Mouse (Mus musculus) left cerebral cortex, postnatal 4 days (tissue): ENCODE data around the gene Rplp1. TPM values are rescaled to one million over a fixed set of nuclear protein-coding genes. Genes with fewer than 3 reads are reported as not detected.

Source experiments
- DNase-seq: peaks from one replicate; pipeline ENCODE4 v3.0.0-alpha.2; 2022
- intact Hi-C: fragments of 180-260 bp; cut with DNase I; formaldehyde crosslinking; loops from one replicate; pipeline ENCODE4 v1.15.1; 2025
- total RNA-seq, 2 experiments: library from RNA; stranded (reverse); gene quantifications; 2 replicates each; pipeline ENCODE4 v1.2.3; 2021

Rplp1 gene
- total RNA-seq, 2 experiments from 2014 or later = 2,004 to 2,011 TPM

GRCm38 (mm10) chr9:61914917-61915300 is 567 bp upstream of the Rplp1 start:
- intact Hi-C loops = no loop called here
- DNase-seq = no peak

- intact Hi-C loops = no loop called here
- DNase-seq = no peak
Observed at GRCm38 (mm10) chr9:61911300-61912128, 2.8 kb downstream of the Rplp1 start.

GRCm38 (mm10) chr9:61910526-61911256 is 3.7 kb downstream of the Rplp1 start:
- intact Hi-C loops = no loop called here
- DNase-seq = peak; percentile 65

GRCm38 (mm10) chr9:61909633-61910032 is 4.7 kb downstream of the Rplp1 start:
- intact Hi-C loops = no loop called here
- no peak for DNase-seq

GRCm38 (mm10) chr9:61908832-61909407 is 5.4 kb downstream of the Rplp1 start:
- intact Hi-C loops = no loop called here
- DNase-seq = no peak

GRCm38 (mm10) chr9:61908341-61908740 is 6.0 kb downstream of the Rplp1 start:
- DNase-seq = no peak
- intact Hi-C loops = no loop called here

GRCm38 (mm10) chr9:61907621-61908295 is 6.6 kb downstream of the Rplp1 start:
- no peak for DNase-seq
- intact Hi-C loops = no loop called here

- no peak for DNase-seq
- intact Hi-C loops = no loop called here
Observed at GRCm38 (mm10) chr9:61906912-61907311, 7.4 kb downstream of the Rplp1 start.

GRCm38 (mm10) chr9:61905576-61905975 is 8.8 kb downstream of the Rplp1 start:
- DNase-seq = no peak
- intact Hi-C loops = no loop called here

- intact Hi-C loops = no loop called here
- no peak for DNase-seq
Observed at GRCm38 (mm10) chr9:61904201-61904600, 10.1 kb downstream of the Rplp1 start.

- intact Hi-C loops = no loop called here
- DNase-seq = peak; percentile 69
Observed at GRCm38 (mm10) chr9:61902445-61902844, 11.9 kb downstream of the Rplp1 start.

GRCm38 (mm10) chr9:61901574-61901973 is 12.8 kb downstream of the Rplp1 start:
- intact Hi-C loops = no loop called here
- DNase-seq = no peak

- DNase-seq = peak; percentile 85
- intact Hi-C loops = loop anchor here (5.0 kb wide), 1 partner anchor 1008 kb away; no protein-coding TSS in a partner anchor
Observed at GRCm38 (mm10) chr9:61899804-61900203, 14.5 kb downstream of the Rplp1 start.

GRCm38 (mm10) chr9:61898401-61898800 is 15.9 kb downstream of the Rplp1 start:
- peak; percentile 90 for DNase-seq
- intact Hi-C loops = loop anchor here (5.0 kb wide), 1 partner anchor 1006 kb away; no protein-coding TSS in a partner anchor

GRCm38 (mm10) chr9:61895014-61895413 is 19.3 kb downstream of the Rplp1 start:
- intact Hi-C loops = loop anchor here (5.0 kb wide), 1 partner anchor 1003 kb away; no protein-coding TSS in a partner anchor
- DNase-seq = no peak

GRCm38 (mm10) chr9:61889855-61890254 is 24.5 kb downstream of the Rplp1 start:
- DNase-seq = peak; percentile 50
- intact Hi-C loops = no loop called here

GRCm38 (mm10) chr9:61887661-61888379 is 26.5 kb downstream of the Rplp1 start:
- intact Hi-C loops = no loop called here
- peak; percentile 81 for DNase-seq

- intact Hi-C loops = no loop called here
- DNase-seq = no peak
Observed at GRCm38 (mm10) chr9:61885964-61886363, 28.4 kb downstream of the Rplp1 start.

- intact Hi-C loops = no loop called here
- peak; percentile 42 for DNase-seq
Observed at GRCm38 (mm10) chr9:61884936-61885335, 29.4 kb downstream of the Rplp1 start.

GRCm38 (mm10) chr9:61884375-61884774 is 30.0 kb downstream of the Rplp1 start:
- DNase-seq = no peak
- intact Hi-C loops = no loop called here
